Mouse (Mus musculus) kidney, embryonic 15.5 days (tissue): ENCODE measurements around the gene Ankfn1. TPM values are rescaled to one million over a fixed set of nuclear protein-coding genes. Genes with fewer than 3 reads are reported as not detected.

Source experiments
- ATAC-seq: fragments of 200-750 bp; cut with Nextera tagmentation; replicated peaks from 2 replicates; pipeline ENCODE4 v1.8.0; 2017; ENCODE audit warnings: moderate TSS enrichment; ENCODE audit not compliant: low FRiP score
- H3K27ac ChIP-seq: fragments of 300-500 bp; sonication (generic); 2 replicates; pipeline ENCODE4 v1.5.1; 2015; ENCODE audit warnings: mild to moderate bottlenecking, inconsistent platforms
- H3K27me3 ChIP-seq: fragments of 300-500 bp; sonication (generic); 2 replicates; pipeline ENCODE4 v1.6.1; 2015; ENCODE audit warnings: inconsistent platforms
- H3K36me3 ChIP-seq: fragments of 300-500 bp; sonication (generic); 2 replicates; pipeline ENCODE4 v1.6.1; 2015; ENCODE audit warnings: inconsistent platforms
- H3K4me1 ChIP-seq: fragments of 300-500 bp; sonication (generic); 2 replicates; pipeline ENCODE4 v1.6.1; 2015; ENCODE audit warnings: inconsistent platforms
- H3K4me2 ChIP-seq: fragments of 300-500 bp; sonication (generic); 2 replicates; pipeline ENCODE4 v1.6.1; 2015; ENCODE audit warnings: moderate library complexity, mild to moderate bottlenecking, inconsistent platforms
- H3K4me3 ChIP-seq: fragments of 300-500 bp; sonication (generic); replicated peaks from 2 replicates; pipeline ENCODE4 v1.5.1; 2015; ENCODE audit warnings: mild to moderate bottlenecking, inconsistent platforms
- H3K9ac ChIP-seq: fragments of 300-500 bp; sonication (generic); 2 replicates; pipeline ENCODE4 v1.6.1; 2015; ENCODE audit warnings: mild to moderate bottlenecking, inconsistent platforms
- H3K9me3 ChIP-seq: fragments of 300-500 bp; sonication (generic); replicated peaks from 2 replicates; pipeline ENCODE4 v1.6.1; 2016; ENCODE audit warnings: inconsistent platforms
- WGBS: fragments of 180-500 bp; shearing (Covaris S2); methylation state at CpG from one replicate; pipeline ENCODE4 v1.1.7; 2015; ENCODE audit warnings: mixed read lengths; 5-methylcytosine and 5-hydroxymethylcytosine counted together
- polyA plus RNA-seq: library from polyadenylated mRNA; unstranded; fragments of >200 nt; fragmentation: Nextera tagmentation; extraction: Ambion mirVana; gene quantifications from 2 replicates; pipeline ENCODE4 v1.2.1, GENCODE M21; 2015

Gene Ankfn1
- polyA plus RNA-seq, 1 experiment from 2014 or later, result 0.18 TPM

DNA sequence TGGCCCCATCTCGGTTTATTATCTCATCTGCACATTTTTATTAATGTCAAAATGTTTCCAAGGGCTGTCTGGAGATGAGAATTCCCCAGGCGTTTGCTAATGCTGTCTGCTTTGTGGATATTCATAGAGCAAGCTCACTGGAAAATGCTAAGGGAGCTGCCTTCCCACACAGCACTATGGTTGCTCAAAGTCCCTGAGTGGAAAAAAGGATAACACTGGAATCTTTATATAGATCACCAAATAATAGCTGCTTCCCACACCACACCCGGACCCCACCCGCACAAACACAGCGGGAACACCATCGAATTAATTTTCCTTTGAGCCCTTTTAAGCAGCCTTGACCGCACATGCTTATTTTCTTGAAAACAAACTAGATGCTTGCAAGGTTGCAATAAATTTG, 169.4 kb downstream of the Ankfn1 start:
- Histone ChIP-seq H3K36me3 (no peaks in the 10 kb centered on the region), H3K4me3 (no peak overlapping the region), H3K27me3 (no peaks in the 10 kb centered on the region), H3K4me2 (no peak overlapping the region), H3K9me3 (no peaks in the 10 kb centered on the region), H3K4me1 (no peaks in the 10 kb centered on the region), H3K9ac (no peak overlapping the region), H3K27ac (no peak overlapping the region)
- 73% methylated on average over 7 of the region's 7 CpGs for WGBS
- ATAC-seq, result no peak

DNA sequence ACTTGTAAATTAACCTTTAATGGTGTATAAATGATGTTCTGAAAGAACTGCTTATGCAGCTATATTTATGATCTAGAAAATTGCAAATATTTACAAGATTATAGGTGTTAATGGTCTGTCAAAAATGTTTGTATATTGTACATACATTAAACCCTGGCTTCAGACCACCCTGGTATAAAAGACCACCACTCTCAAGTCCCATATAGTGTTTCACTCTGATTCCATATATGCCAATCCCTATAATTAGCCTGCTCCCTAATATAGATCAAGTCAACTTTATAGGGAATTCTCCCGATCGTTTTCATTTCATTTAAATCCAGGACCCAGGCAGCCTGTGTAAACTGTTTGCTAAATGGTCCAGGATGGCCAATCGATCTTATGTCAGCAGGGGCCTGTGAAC, 170.2 kb downstream of the Ankfn1 start:
- Histone ChIP-seq H3K9me3 (no peaks in the 10 kb centered on the region), H3K4me2 (no peak overlapping the region), H3K4me1 (no peaks in the 10 kb centered on the region), H3K27ac (no peak overlapping the region), H3K9ac (no peak overlapping the region), H3K36me3 (no peaks in the 10 kb centered on the region), H3K27me3 (no peaks in the 10 kb centered on the region), H3K4me3 (no peak overlapping the region)
- 61% methylated on average over 3 of the region's 3 CpGs for WGBS
- ATAC-seq, result no peak

DNA sequence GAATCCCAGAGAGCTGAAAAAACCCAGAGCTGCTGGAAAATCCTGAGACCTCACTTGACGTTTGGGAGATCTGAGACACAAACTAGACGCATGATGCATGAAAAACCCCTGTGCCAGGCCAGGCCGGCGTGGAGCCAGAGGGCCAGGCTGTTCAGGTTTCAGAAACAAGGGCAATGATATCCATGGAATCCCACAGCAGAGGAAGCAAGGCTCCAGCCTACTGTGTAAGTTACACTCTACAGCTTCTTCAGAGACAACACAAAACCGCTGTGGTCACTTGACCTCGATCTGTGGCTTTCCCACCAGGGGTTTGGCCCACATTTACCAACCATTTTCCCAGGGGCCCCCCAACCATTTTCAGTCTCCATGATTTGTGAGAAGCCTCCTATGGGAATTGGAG, 171.1 kb downstream of the Ankfn1 start:
- no peak overlapping the region for H3K4me3 ChIP-seq
- no peak overlapping the region for H3K4me2 ChIP-seq
- H3K27ac ChIP-seq, result no peak overlapping the region
- H3K27me3 ChIP-seq, result no peaks in the 10 kb centered on the region
- whole genome bisulfite sequencing, result 45% methylated on average over 6 of the region's 6 CpGs
- no peaks in the 10 kb centered on the region for H3K36me3 ChIP-seq
- H3K9ac ChIP-seq, result no peak overlapping the region
- H3K9me3 ChIP-seq, result no peaks in the 10 kb centered on the region
- ATAC-seq, result no peak
- H3K4me1 ChIP-seq, result no peaks in the 10 kb centered on the region

DNA sequence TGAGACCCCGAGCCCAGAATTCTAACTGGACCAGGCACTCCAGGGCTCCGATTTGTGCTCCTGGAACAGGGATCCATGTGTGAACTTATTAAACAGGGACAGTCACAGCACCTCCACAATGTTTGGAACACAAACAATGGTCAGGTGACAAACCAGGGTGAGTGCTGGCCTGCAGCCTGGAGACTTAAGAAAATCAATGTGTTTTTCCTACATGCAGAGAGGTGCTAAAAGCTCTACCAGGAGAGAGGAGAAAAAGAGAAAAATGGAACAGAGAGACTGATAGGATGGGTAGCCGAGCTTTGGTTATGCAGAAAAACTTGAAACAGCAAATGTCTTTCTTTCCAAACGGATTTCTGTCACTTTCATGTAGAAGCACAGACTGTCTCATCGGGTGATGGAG, 174.5 kb downstream of the Ankfn1 start:
- no peak overlapping the region for H3K27ac ChIP-seq
- H3K4me3 ChIP-seq, result no peak overlapping the region
- H3K4me1 ChIP-seq, result no peaks in the 10 kb centered on the region
- H3K9ac ChIP-seq, result no peak overlapping the region
- no peak overlapping the region for H3K4me2 ChIP-seq
- ATAC-seq, result no peak
- H3K27me3 ChIP-seq, result no peaks in the 10 kb centered on the region
- H3K9me3 ChIP-seq, result no peaks in the 10 kb centered on the region
- no peaks in the 10 kb centered on the region for H3K36me3 ChIP-seq
- 85% methylated on average over 5 of the region's 5 CpGs for WGBS

DNA sequence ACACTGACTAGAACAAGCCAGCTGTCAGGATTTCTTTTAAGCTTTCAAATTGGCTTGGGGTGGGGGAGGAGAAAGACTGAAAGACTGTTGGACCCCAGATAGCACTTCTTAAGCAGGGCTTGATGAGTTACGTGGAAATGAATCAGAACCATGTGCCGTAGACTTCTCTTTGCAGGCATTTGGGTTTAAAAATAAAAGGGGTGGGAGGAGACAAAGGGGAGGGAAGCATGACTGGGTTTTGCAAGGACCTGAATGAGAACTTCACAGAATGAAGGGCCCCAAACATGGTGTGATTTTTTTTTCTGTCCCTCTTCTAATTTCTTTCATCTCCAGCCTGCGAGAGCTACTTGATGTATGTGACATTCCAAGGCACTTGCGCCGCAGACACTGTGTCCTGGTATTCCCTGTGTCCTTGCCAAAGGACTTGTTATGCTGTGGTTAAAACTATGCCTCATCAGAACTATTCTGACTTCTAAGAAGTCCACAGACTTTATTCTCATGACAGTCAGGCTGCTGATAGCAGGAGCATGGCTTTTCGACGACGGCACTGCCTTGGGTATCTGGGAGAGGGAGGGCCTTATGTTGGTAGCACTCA, 176.4 kb downstream of the Ankfn1 start:
- H3K4me3 ChIP-seq, result no peak overlapping the region
- no peak for ATAC-seq
- H3K9ac ChIP-seq, result no peak overlapping the region
- H3K27ac ChIP-seq, result no peak overlapping the region
- WGBS, result 86% methylated on average over 8 of the region's 8 CpGs
- no peak overlapping the region for H3K4me2 ChIP-seq
- no peaks in the 10 kb centered on the region for H3K4me1 ChIP-seq
- no peaks in the 10 kb centered on the region for H3K27me3 ChIP-seq
- H3K9me3 ChIP-seq, result no peaks in the 10 kb centered on the region
- no peaks in the 10 kb centered on the region for H3K36me3 ChIP-seq

DNA sequence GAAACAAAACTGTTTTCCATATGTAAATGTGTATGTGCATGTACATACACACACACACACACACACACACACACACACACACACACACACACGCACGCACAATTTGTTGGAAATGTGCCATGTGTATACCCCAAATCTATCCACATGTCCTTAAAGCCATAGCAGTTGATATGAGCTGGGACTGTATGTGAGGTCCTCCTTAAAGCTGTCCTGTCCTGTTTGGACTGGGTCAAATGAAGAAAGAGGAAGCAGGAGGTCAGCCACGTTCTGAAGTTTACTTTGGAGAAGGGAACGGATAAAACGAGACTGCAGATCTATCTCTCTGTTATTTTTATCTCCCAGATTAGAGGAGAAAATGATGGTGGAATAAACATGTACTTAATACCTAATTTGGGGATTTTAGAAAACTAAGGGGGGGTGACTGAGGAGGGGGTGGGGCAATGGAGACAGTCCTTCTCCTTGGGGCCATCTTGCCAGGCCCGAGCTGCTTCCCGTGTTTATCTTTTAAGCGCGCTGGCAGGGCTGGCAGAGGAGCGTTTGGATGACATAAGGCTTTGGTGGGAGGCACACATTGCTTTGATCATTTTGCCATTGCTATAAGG, 187.1 kb downstream of the Ankfn1 start:
- H3K4me3 ChIP-seq, result no peak overlapping the region
- no peak overlapping the region for H3K4me2 ChIP-seq
- 64% methylated on average over 10 of the region's 10 CpGs for WGBS
- H3K27ac ChIP-seq, result no peak overlapping the region
- no peak for ATAC-seq
- H3K4me1 ChIP-seq, result no peaks in the 10 kb centered on the region
- H3K9ac ChIP-seq, result no peak overlapping the region
- no peaks in the 10 kb centered on the region for H3K9me3 ChIP-seq
- H3K27me3 ChIP-seq, result no peaks in the 10 kb centered on the region
- H3K36me3 ChIP-seq, result no peaks in the 10 kb centered on the region

DNA sequence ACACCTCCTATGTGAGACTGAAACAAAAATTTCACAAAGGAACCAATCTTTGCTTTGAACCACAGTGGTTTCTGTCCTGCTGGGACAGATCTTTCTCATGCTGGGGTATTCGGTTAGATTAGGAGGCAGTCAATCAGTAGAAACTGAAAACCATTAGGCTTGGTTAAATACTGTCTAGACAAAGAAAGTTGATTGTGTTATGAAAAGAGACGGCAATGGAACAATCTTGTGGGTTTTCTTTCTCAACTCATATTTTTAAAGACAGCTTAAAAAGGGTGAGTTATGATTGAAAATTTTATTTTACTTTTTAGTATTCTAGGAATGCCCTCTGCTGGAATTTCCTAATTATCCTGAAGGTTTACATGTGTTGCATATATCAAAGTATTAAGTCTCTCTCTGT, 191.1 kb downstream of the Ankfn1 start:
- Histone ChIP-seq H3K4me2 (no peak overlapping the region), H3K27ac (no peak overlapping the region), H3K36me3 (no peaks in the 10 kb centered on the region), H3K9ac (no peak overlapping the region), H3K27me3 (no peaks in the 10 kb centered on the region), H3K4me3 (no peak overlapping the region), H3K4me1 (no peaks in the 10 kb centered on the region), H3K9me3 (no peaks in the 10 kb centered on the region)
- 83% methylated on average over 2 of the region's 2 CpGs for WGBS
- no peak for ATAC-seq

DNA sequence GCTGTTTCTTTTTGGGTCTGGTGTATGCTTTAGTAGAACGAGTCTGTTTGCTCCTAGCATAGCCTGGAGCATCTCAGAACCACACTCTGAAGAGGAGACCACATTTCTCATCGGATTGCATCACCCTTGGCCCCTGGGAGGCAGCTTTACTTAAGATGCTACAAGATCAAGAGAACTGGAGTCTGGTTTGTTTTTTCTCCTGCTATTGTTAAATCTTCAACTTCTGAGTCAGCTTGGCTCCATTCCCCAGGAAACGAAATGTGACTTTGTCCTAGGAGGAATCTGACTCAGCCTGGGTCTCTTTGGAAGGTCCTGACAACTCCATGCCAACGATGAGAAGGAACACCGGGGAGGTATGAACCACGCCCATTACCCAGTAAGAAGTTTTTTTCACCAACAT, 197.6 kb downstream of the Ankfn1 start:
- no peaks in the 10 kb centered on the region for H3K36me3 ChIP-seq
- no peak overlapping the region for H3K27ac ChIP-seq
- no peak overlapping the region for H3K4me3 ChIP-seq
- no peak overlapping the region for H3K9ac ChIP-seq
- ATAC-seq, result no peak
- H3K9me3 ChIP-seq, result no peaks in the 10 kb centered on the region
- 84% methylated on average over 6 of the region's 6 CpGs for WGBS
- no peaks in the 10 kb centered on the region for H3K27me3 ChIP-seq
- no peaks in the 10 kb centered on the region for H3K4me1 ChIP-seq
- H3K4me2 ChIP-seq, result no peak overlapping the region

DNA sequence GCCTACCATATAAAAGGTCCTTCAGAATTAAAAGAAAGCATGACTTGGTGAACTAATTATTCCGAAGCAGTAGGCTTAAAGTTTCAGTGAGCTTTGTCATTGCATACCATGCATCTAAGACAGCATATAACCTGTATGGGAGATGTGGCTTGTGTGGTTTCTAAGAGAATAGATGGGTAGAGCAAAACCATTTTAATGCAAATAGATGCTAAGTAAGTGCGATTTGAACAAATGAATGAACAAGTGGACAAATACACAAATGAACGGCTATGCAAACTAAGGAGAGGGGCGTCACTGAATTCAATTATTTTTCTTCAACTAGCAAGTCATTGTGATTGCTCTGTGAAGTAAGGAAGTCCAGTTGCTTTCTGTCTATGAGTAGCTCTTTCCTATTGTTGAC, 198.3 kb downstream of the Ankfn1 start:
- H3K4me3 ChIP-seq, result no peak overlapping the region
- no peaks in the 10 kb centered on the region for H3K4me1 ChIP-seq
- H3K9me3 ChIP-seq, result no peaks in the 10 kb centered on the region
- no peak overlapping the region for H3K4me2 ChIP-seq
- no peak overlapping the region for H3K27ac ChIP-seq
- H3K27me3 ChIP-seq, result no peaks in the 10 kb centered on the region
- no peak for ATAC-seq
- no peaks in the 10 kb centered on the region for H3K36me3 ChIP-seq
- WGBS, result 95% methylated on average over 4 of the region's 4 CpGs
- no peak overlapping the region for H3K9ac ChIP-seq

DNA sequence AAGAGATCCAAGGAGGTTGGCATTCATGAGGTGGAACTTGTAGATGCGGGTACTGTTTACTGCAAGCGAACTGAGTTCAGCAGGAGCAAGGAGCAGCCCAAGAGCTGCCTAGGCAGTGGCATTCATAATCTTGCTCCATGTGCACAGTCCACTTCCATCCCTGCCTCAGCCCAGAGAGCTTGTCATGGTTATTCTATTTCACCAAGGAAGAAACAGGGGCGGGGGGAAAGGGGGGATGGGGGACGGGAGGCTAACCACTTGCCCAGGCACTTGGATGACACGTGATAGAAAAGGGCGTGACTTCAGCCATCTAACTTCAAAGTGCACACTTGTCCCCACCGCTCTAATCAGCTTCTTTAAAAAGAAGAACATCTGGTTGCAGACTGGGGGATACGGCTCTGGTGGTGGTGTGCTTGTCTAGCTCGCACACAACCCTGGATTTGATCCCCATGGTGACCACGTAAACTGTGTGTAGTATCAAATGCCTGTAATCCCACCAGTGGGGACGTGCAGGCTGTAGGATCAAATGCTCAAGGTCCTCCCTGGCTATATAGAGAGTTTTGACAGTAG, 203.1 kb downstream of the Ankfn1 start:
- Histone ChIP-seq H3K36me3 (no peaks in the 10 kb centered on the region), H3K27ac (no peak overlapping the region), H3K4me3 (no peak overlapping the region), H3K4me1 (no peaks in the 10 kb centered on the region), H3K9ac (no peak overlapping the region), H3K9me3 (no peaks in the 10 kb centered on the region), H3K4me2 (no peak overlapping the region), H3K27me3 (no peaks in the 10 kb centered on the region)
- WGBS, result 28% methylated on average over 11 of the region's 11 CpGs
- no peak for ATAC-seq

DNA sequence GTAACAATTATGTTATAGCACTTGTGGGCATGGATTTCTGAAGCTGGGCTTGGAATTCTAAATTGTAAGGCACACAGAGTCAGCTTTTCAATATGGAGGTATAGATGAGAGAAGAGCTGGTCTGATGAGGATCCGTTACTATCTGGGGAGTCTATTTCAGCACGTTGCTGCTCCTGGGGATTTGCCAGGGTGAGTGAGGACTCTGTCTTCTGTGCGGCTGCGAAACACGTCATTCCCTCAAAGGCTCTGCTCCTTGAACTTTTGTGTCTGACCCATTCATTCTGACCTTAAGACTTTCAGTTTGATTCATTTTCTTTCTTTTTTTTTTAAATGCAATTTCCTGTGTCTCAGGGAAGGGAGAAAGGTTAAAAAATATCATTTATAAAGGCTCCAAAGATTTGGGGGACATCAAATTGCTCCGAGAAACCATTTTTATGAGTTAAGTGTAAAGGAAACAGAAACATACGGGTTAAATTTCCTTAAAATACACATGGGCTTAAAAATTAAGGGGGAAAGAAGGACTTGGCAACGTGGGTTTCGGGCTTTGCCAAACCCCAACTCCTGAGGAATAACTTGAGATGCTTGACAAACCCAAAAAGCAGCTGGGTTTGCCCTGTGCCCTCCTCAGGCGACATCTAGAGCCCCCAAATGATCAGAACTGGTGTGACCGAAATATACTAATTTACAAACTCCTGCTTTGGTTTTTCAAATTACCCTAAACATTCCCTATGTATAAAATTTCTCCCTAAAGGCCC, 207.9 kb downstream of the Ankfn1 start:
- Histone ChIP-seq H3K27me3 (no peaks in the 10 kb centered on the region), H3K4me3 (no peak overlapping the region), H3K27ac (no peak overlapping the region), H3K4me1 (no peaks in the 10 kb centered on the region), H3K36me3 (no peaks in the 10 kb centered on the region), H3K4me2 (no peak overlapping the region), H3K9me3 (no peaks in the 10 kb centered on the region), H3K9ac (no peak overlapping the region)
- 59% methylated on average over 11 of the region's 11 CpGs for WGBS
- no peak for ATAC-seq

DNA sequence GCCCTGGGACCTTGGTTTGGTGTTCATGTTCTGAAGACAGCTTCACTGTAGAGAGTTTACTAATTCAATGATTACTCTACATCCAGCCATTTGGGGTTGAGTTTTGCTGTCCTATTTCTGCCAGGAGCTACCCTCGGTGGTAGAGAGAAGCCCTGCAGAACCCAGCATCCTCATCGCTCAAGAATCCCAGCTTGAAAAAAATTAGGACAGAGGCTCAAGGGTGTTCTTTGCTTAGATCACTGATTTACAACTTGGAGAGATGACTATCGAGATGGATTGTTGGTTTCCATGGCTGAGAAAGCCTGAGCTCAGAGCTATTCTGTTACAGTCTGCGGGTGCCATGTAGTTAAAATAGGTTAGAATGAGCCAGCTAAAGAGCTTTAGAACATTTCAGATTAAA, 209.2 kb downstream of the Ankfn1 start:
- H3K27ac ChIP-seq, result no peak overlapping the region
- H3K9me3 ChIP-seq, result no peaks in the 10 kb centered on the region
- H3K27me3 ChIP-seq, result no peaks in the 10 kb centered on the region
- H3K4me1 ChIP-seq, result no peaks in the 10 kb centered on the region
- H3K36me3 ChIP-seq, result no peaks in the 10 kb centered on the region
- H3K4me2 ChIP-seq, result no peak overlapping the region
- ATAC-seq, result no peak
- 70% methylated on average over 4 of the region's 4 CpGs for WGBS
- H3K9ac ChIP-seq, result no peak overlapping the region
- no peak overlapping the region for H3K4me3 ChIP-seq
